Mouse (Mus musculus) urinary bladder, postnatal 4 days (tissue): ENCODE data around the gene Ninj2.

Experiments
- DNase-seq, 2 experiments: peaks; one replicate each; pipeline ENCODE4 v3.0.0; 2021 to 2022; ENCODE audit warnings: low spot score in 2 of 2

Gene Ninj2

GRCm38 (mm10) chr6:120179044-120179755, 86.0 kb downstream of the Ninj2 start:
- no peak for DNase-seq

- no peak for DNase-seq
These were observed 86.6 kb downstream of the Ninj2 start for GRCm38 (mm10) chr6:120179756-120180206.

- no peak for DNase-seq
These were observed 87.3 kb downstream of the Ninj2 start for GRCm38 (mm10) chr6:120180492-120180891.

GRCm38 (mm10) chr6:120182160-120182559, 89.0 kb downstream of the Ninj2 start:
- DNase-seq = no peak

GRCm38 (mm10) chr6:120183771-120184170, 90.6 kb downstream of the Ninj2 start:
- no peak for DNase-seq

- no peak for DNase-seq
These were observed 92.0 kb downstream of the Ninj2 start for GRCm38 (mm10) chr6:120185012-120185730.

GRCm38 (mm10) chr6:120185756-120186155, 92.6 kb downstream of the Ninj2 start:
- DNase-seq = no peak

- no peak for DNase-seq
These were observed 93.4 kb downstream of the Ninj2 start for GRCm38 (mm10) chr6:120186594-120186993.

- DNase-seq = no peak
These were observed 94.5 kb downstream of the Ninj2 start for GRCm38 (mm10) chr6:120187587-120188176.

- peak in 1 of 2 experiments; percentile 36 for DNase-seq
These were observed 95.5 kb downstream of the Ninj2 start for GRCm38 (mm10) chr6:120188376-120189235.

GRCm38 (mm10) chr6:120189287-120189686, 96.1 kb downstream of the Ninj2 start:
- DNase-seq = no peak

GRCm38 (mm10) chr6:120190365-120190764, 97.2 kb downstream of the Ninj2 start:
- no peak for DNase-seq

- no peak for DNase-seq
These were observed 97.8 kb downstream of the Ninj2 start for GRCm38 (mm10) chr6:120190912-120191311.

- DNase-seq = no peak
These were observed 98.4 kb downstream of the Ninj2 start for GRCm38 (mm10) chr6:120191396-120192170.

- DNase-seq = peak; percentile 75 to 78
These were observed 99.2 kb downstream of the Ninj2 start for GRCm38 (mm10) chr6:120192211-120192870.

GRCm38 (mm10) chr6:120193174-120193573, 100.0 kb downstream of the Ninj2 start:
- peak; percentile 58 to 76 for DNase-seq

GRCm38 (mm10) chr6:120193793-120194192, 100.6 kb downstream of the Ninj2 start:
- DNase-seq = no peak

- no peak for DNase-seq
These were observed 101.2 kb downstream of the Ninj2 start for GRCm38 (mm10) chr6:120194305-120194704.

- DNase-seq = peak; percentile 44 to 69
These were observed 101.8 kb downstream of the Ninj2 start for GRCm38 (mm10) chr6:120194963-120195362.

GRCm38 (mm10) chr6:120196837-120197236, 103.7 kb downstream of the Ninj2 start:
- DNase-seq = no peak
